Mouse (Mus musculus) midbrain, embryonic 12.5 days (tissue): Measurements from ENCODE around the gene Selenos. TPM values are rescaled to one million over a fixed set of nuclear protein-coding genes. Genes with fewer than 3 reads are reported as not detected.
A peak's percentile ranks its signal among the peaks of the same experiment; 100 is the strongest.

Experiments used
- ATAC-seq: fragments of 200-750 bp; cut with Nextera tagmentation; 2 replicates; pipeline ENCODE4 v1.8.0; 2017; ENCODE audit warnings: low read depth, moderate TSS enrichment, moderate library complexity; ENCODE audit not compliant: low FRiP score
- H3K27ac ChIP-seq: fragments of 300-500 bp; sonication (generic); replicated peaks from 2 replicates; pipeline ENCODE4 v1.5.1; 2016; ENCODE audit warnings: mild to moderate bottlenecking
- H3K27me3 ChIP-seq: fragments of 300-500 bp; sonication (generic); 2 replicates; pipeline ENCODE4 v1.6.1; 2016; ENCODE audit warnings: mild to moderate bottlenecking
- H3K36me3 ChIP-seq: fragments of 300-500 bp; sonication (generic); 2 replicates; pipeline ENCODE4 v1.6.1; 2016
- H3K4me1 ChIP-seq: fragments of 300-500 bp; sonication (generic); 2 replicates; pipeline ENCODE4 v1.6.1; 2016
- H3K4me2 ChIP-seq: fragments of 300-500 bp; sonication (generic); replicated peaks from 2 replicates; pipeline ENCODE4 v1.6.1; 2016; ENCODE audit warnings: mild to moderate bottlenecking, moderate library complexity
- H3K4me3 ChIP-seq: fragments of 300-500 bp; sonication (generic); 2 replicates; pipeline ENCODE4 v1.5.1; 2016; ENCODE audit warnings: mild to moderate bottlenecking
- H3K9ac ChIP-seq: fragments of 300-500 bp; sonication (generic); replicated peaks from 2 replicates; pipeline ENCODE4 v1.6.1; 2016; ENCODE audit warnings: mild to moderate bottlenecking, moderate library complexity
- H3K9me3 ChIP-seq: fragments of 300-500 bp; sonication (generic); 2 replicates; pipeline ENCODE4 v1.6.1; 2016; ENCODE audit warnings: mild to moderate bottlenecking
- WGBS: fragments of 180-500 bp; shearing (Covaris S2); methylation state at CpG from one replicate; pipeline ENCODE4 v1.1.7; 2016; 5-methylcytosine and 5-hydroxymethylcytosine counted together
- polyA plus RNA-seq: library from polyadenylated mRNA; unstranded; fragments of >200 nt; fragmentation: Nextera tagmentation; extraction: Ambion mirVana; gene quantifications from 2 replicates; pipeline ENCODE4 v1.2.1, GENCODE M21; 2016

The Selenos gene
- polyA plus RNA-seq, 1 experiment from 2014 or later = 75.6 TPM

- H3K36me3 ChIP-seq = peaks cover 60% of the 10 kb centered on the region
- H3K4me1 ChIP-seq = no peaks in the 10 kb centered on the region
- H3K9ac ChIP-seq = no peak overlapping the region
- H3K9me3 ChIP-seq = no peaks in the 10 kb centered on the region
- H3K27me3 ChIP-seq = no peaks in the 10 kb centered on the region
- no peak for ATAC-seq
- no peak overlapping the region for H3K4me3 ChIP-seq
- 80% methylated on average over 11 of the region's 11 CpGs for WGBS
- H3K27ac ChIP-seq = no peak overlapping the region
- no peak overlapping the region for H3K4me2 ChIP-seq
Measured at GRCm38 (mm10) chr7:66090676-66091190, 11.3 kb downstream of the Selenos start.

- H3K36me3 ChIP-seq = peaks cover 52% of the 10 kb centered on the region
- no peaks in the 10 kb centered on the region for H3K27me3 ChIP-seq
- no peak overlapping the region for H3K4me3 ChIP-seq
- no peak overlapping the region for H3K9ac ChIP-seq
- no peak for ATAC-seq
- WGBS = 87% methylated on average over 7 of the region's 7 CpGs
- no peak overlapping the region for H3K4me2 ChIP-seq
- H3K27ac ChIP-seq = no peak overlapping the region
- no peaks in the 10 kb centered on the region for H3K4me1 ChIP-seq
- H3K9me3 ChIP-seq = no peaks in the 10 kb centered on the region
Measured at GRCm38 (mm10) chr7:66091553-66091952, 12.1 kb downstream of the Selenos start.

GRCm38 (mm10) chr7:66092656-66093055, 13.2 kb downstream of the Selenos start:
- H3K4me3 ChIP-seq = no peak overlapping the region
- no peak overlapping the region for H3K4me2 ChIP-seq
- ATAC-seq = no peak
- no peaks in the 10 kb centered on the region for H3K9me3 ChIP-seq
- H3K27me3 ChIP-seq = no peaks in the 10 kb centered on the region
- no peaks in the 10 kb centered on the region for H3K4me1 ChIP-seq
- no peak overlapping the region for H3K9ac ChIP-seq
- 91% methylated on average over 8 of the region's 8 CpGs for WGBS
- H3K27ac ChIP-seq = no peak overlapping the region
- H3K36me3 ChIP-seq = peaks cover 41% of the 10 kb centered on the region

GRCm38 (mm10) chr7:66094141-66094540, 14.7 kb downstream of the Selenos start:
- no peak for ATAC-seq
- Histone ChIP-seq H3K27ac (no peak overlapping the region), H3K27me3 (no peaks in the 10 kb centered on the region), H3K4me2 (no peak overlapping the region), H3K4me1 (no peaks in the 10 kb centered on the region), H3K9ac (no peak overlapping the region), H3K9me3 (no peaks in the 10 kb centered on the region), H3K4me3 (no peak overlapping the region), H3K36me3 (peaks cover 26% of the 10 kb centered on the region)
- WGBS = 83% methylated on average over 5 of the region's 5 CpGs

DNA sequence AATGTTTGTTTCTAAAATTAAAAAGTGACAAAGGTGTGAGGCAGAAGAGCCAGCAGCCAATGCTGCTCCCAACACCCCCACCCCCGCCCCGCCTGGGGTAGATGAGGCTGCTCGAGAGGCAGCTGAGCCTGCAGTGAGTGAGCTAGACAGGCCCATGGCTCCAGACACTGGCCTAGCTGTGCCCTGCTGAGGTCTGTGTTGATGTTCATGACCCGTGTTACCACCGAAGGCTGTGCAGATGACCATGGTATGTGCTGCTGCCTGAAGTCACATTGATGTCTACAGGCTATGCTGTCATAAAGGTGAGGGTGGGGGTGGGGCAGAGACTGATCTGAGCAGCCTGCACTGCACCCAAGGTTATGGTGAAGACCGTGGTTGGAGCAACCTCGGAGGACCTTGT, 19.4 kb downstream of the Selenos start:
- no peak overlapping the region for H3K4me3 ChIP-seq
- ATAC-seq = no peak
- 90% methylated on average over 7 of the region's 7 CpGs for WGBS

DNA sequence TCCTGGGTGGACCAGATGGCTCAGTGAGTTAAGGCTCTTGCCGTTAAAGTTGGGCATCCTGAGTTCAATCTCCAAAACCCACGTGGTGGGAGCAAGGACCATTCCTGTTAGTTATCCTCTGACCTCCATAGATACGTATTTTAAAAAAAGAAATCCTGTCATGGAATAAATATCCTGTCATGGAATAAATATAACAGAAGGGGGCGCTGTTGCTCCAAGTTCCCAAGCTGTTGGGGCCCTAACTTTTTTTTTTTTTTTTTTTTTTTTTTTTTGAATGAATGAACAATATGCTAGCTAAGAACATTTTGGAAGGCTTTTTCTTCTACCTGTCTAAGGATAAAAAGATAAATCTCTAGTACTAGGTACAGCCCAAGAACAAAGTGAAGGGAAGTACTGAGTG, 22.4 kb downstream of the Selenos start:
- WGBS = 13% methylated on average over 4 of the region's 4 CpGs
- no peak for ATAC-seq

More for the DNA sequence above, 19.4 kb downstream of the Selenos start:
- Histone ChIP-seq H3K4me2 (no peak overlapping the region), H3K4me1 (no peaks in the 10 kb centered on the region), H3K9me3 (no peaks in the 10 kb centered on the region), H3K27ac (no peak overlapping the region), H3K9ac (no peak overlapping the region), H3K36me3 (no peaks in the 10 kb centered on the region), H3K27me3 (peaks cover 12% of the 10 kb centered on the region; the same call in 1 of the 2 replicates)

GRCm38 (mm10) chr7:66104531-66104930, 25.1 kb downstream of the Selenos start:
- Histone ChIP-seq H3K27me3 (peaks cover 31% of the 10 kb centered on the region), H3K9ac (no peak overlapping the region), H3K27ac (no peak overlapping the region), H3K36me3 (no peaks in the 10 kb centered on the region), H3K4me1 (peaks cover 5% of the 10 kb centered on the region), H3K4me3 (no peak overlapping the region), H3K9me3 (no peaks in the 10 kb centered on the region), H3K4me2 (no peak overlapping the region)
- no peak for ATAC-seq
- 88% methylated on average over 5 of the region's 5 CpGs for WGBS

More for the DNA sequence above, 22.4 kb downstream of the Selenos start:
- no peaks in the 10 kb centered on the region for H3K36me3 ChIP-seq
- no peak overlapping the region for H3K4me2 ChIP-seq
- no peak overlapping the region for H3K9ac ChIP-seq
- no peaks in the 10 kb centered on the region for H3K9me3 ChIP-seq
- H3K27ac ChIP-seq = no peak overlapping the region
- peaks cover 22% of the 10 kb centered on the region for H3K27me3 ChIP-seq
- no peaks in the 10 kb centered on the region for H3K4me1 ChIP-seq
- H3K4me3 ChIP-seq = no peak overlapping the region

- no peak for ATAC-seq
- Histone ChIP-seq H3K4me1 (peaks cover 9% of the 10 kb centered on the region), H3K27me3 (peaks cover 25% of the 10 kb centered on the region), H3K36me3 (no peaks in the 10 kb centered on the region), H3K27ac (no peak overlapping the region), H3K4me3 (no peak overlapping the region), H3K9ac (no peak overlapping the region), H3K4me2 (no peak overlapping the region), H3K9me3 (no peaks in the 10 kb centered on the region)
- 81% methylated on average over 4 of the region's 4 CpGs for WGBS
Measured at GRCm38 (mm10) chr7:66105771-66106170, 26.3 kb downstream of the Selenos start.

- no peaks in the 10 kb centered on the region for H3K9me3 ChIP-seq
- H3K27ac ChIP-seq = no peak overlapping the region
- no peak overlapping the region for H3K4me3 ChIP-seq
- no peak overlapping the region for H3K9ac ChIP-seq
- no peak for ATAC-seq
- H3K4me1 ChIP-seq = peaks cover 15% of the 10 kb centered on the region
- WGBS = 82% methylated on average over 7 of the region's 7 CpGs
- H3K4me2 ChIP-seq = no peak overlapping the region
- no peaks in the 10 kb centered on the region for H3K36me3 ChIP-seq
- H3K27me3 ChIP-seq = peaks cover 19% of the 10 kb centered on the region
Measured at GRCm38 (mm10) chr7:66106581-66107056, 27.2 kb downstream of the Selenos start.

DNA sequence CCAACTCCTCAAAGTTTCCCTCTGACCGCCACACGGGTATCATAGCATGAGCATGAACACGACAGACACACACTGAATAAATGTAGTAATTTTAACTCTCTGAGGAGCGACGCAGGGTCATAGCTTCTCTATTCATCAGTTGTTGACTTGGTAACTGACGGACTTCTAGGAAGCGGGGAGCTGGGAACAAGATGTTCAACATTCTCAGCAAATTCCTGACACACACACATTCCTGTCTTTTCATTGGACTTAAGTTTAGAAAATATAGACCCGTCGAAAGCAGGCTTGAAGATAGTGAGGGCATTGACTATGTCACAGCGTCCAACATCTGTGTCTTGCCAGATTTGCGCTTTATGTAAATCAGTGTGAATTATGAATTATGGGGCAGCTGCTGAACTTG, 27.8 kb downstream of the Selenos start:
- no peak for ATAC-seq
- peaks cover 19% of the 10 kb centered on the region for H3K27me3 ChIP-seq
- H3K36me3 ChIP-seq = no peaks in the 10 kb centered on the region
- no peak overlapping the region for H3K9ac ChIP-seq
- no peaks in the 10 kb centered on the region for H3K9me3 ChIP-seq
- no peak overlapping the region for H3K4me3 ChIP-seq
- WGBS = 81% methylated on average over 11 of the region's 11 CpGs
- no peak overlapping the region for H3K4me2 ChIP-seq
- H3K27ac ChIP-seq = no peak overlapping the region
- H3K4me1 ChIP-seq = peaks cover 18% of the 10 kb centered on the region

- H3K9me3 ChIP-seq = no peaks in the 10 kb centered on the region
- no peak for ATAC-seq
- no peaks in the 10 kb centered on the region for H3K36me3 ChIP-seq
- H3K27ac ChIP-seq = no peak overlapping the region
- 9% methylated on average over 7 of the region's 7 CpGs for WGBS
- peaks cover 19% of the 10 kb centered on the region for H3K27me3 ChIP-seq
- peaks cover 22% of the 10 kb centered on the region for H3K4me1 ChIP-seq
- H3K9ac ChIP-seq = no peak overlapping the region
- no peak overlapping the region for H3K4me2 ChIP-seq
- no peak overlapping the region for H3K4me3 ChIP-seq
Measured at GRCm38 (mm10) chr7:66107930-66108329, 28.5 kb downstream of the Selenos start.

DNA sequence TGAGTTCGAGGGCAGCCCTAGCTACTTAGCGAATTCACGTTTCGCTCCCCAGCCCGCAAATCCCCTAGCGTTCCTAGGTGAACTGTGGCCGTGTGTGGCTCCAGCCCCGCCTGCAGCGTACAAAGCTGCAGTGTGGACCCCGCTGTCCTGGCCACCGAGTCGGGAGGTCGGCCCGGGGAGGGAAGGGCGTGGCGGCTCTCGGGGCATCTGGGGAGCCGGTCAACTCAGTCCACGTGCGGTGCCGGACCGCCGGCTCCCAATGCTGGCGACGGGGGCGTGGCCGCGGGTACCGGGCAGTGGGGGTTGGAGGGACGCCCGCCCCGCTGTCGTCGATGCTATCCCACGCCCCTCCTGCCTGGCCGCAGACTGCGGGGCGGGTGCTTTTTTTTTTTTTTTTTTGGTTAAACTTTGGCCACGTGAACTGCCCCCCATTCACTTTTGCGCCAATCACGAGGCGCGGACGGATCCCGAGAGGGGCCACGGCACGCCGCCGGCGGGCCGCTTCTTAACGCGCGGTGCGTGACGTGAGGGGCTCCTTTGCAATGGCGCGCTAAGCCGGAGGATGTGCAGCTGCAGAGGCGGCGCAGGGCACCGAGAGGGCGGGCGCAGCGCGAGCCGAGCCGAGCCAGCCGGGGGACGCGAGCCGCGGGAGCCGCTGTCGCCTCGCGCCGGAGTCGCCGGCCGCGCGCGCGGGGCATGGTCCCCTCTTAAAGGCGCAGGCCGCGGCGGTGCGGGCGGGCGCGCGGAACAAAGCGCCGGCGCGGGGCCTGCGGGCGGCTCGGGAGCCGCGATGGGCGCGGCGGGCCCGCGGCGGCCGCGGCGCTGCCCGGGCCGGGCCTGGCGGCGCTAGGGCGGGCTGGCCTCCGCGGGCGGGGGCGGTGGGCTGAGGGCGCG, 29.8 kb downstream of the Selenos start, which contains the start of gene Chsy1:
Gene Chsy1 (plus strand): TSS at position 555 of the 894 bp plus-strand sequence.
- H3K4me1 ChIP-seq = peaks cover 30% of the 10 kb centered on the region
- H3K27me3 ChIP-seq = peaks cover 19% of the 10 kb centered on the region
- no peaks in the 10 kb centered on the region for H3K9me3 ChIP-seq
- H3K9ac ChIP-seq = peak within 1 kb of the TSS; percentile 93
- peak within 1 kb of the TSS; percentile 88 for H3K4me2 ChIP-seq
- ATAC-seq = peak; percentile 90
- WGBS = under 1% methylated on average over 79 of the region's 123 CpGs
- peak within 1 kb of the TSS; percentile 96 for H3K27ac ChIP-seq
- no peaks in the 10 kb centered on the region for H3K36me3 ChIP-seq
- peak within 1 kb of the TSS; percentile 94 for H3K4me3 ChIP-seq
